Mouse (Mus musculus) G1E (cell line): ENCODE measurements at regions not wholly inside any gene's neighbourhood (a gene's known extent, or its start where the extent isn't known, plus 50 kb on each side); places are given as distances from the start of the nearest gene placed in this dataset.

Experiments used
- CTCF ChIP-seq: IDR thresholded peaks from 2 replicates; pipeline ENCODE4 v1.5.1; 2012; ENCODE audit warnings: low read depth, low read length, inconsistent platforms, mixed read lengths
- GATA1 ChIP-seq: IDR thresholded peaks from 2 replicates; pipeline ENCODE4 v1.6.1; 2012; ENCODE audit warnings: borderline replicate concordance, low read length, inconsistent platforms, mixed read lengths
- GATA2 ChIP-seq: IDR thresholded peaks from 2 replicates; pipeline ENCODE4 v1.6.1; 2012; ENCODE audit warnings: low read depth, low read length, inconsistent platforms, borderline replicate concordance
- POLR2AphosphoS5 ChIP-seq: IDR thresholded peaks from 2 replicates; pipeline ENCODE4 v1.6.1; 2012; ENCODE audit warnings: low read depth, low read length, inconsistent platforms; ENCODE audit not compliant: insufficient replicate concordance
- TAL1 ChIP-seq: conservative IDR thresholded peaks from 2 replicates; pipeline ENCODE4 v1.6.1; 2012; ENCODE audit warnings: low read depth, low read length, inconsistent platforms, mixed read lengths

DNA sequence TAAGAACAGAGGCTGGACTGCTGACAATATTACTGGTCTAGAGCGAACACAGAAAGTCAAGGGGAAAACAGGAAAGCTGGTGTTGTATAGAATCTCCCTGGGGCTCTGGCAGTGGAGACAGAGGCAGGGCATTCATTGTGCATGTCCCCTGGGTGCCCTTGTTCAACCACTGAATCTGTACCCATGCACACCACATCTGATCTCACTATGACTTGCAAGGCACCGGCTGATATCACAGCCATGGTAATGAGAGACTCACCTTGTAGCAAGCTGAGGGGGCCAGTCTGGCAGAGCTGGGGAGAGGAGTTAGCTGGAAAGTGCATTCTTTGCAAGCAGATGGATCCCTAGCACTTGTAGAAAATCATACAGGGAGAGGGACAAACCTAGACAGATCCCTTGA lies 522.5 kb downstream of the 1700129C05Rik start:
- TF ChIP-seq CTCF, result no peak
- no peak for TF ChIP-seq TAL1
- no peak for TF ChIP-seq POLR2AphosphoS5
- TF ChIP-seq GATA1, result no peak
- no peak for TF ChIP-seq GATA2
